Mouse (Mus musculus): ENCODE data around the gene Mylip. TPM values are rescaled to one million over a fixed set of nuclear protein-coding genes. Genes with fewer than 3 reads are reported as not detected.

Gene Mylip
- polyA plus RNA-seq, 2 experiments, result 3.3 to 8.2 TPM

DNA sequence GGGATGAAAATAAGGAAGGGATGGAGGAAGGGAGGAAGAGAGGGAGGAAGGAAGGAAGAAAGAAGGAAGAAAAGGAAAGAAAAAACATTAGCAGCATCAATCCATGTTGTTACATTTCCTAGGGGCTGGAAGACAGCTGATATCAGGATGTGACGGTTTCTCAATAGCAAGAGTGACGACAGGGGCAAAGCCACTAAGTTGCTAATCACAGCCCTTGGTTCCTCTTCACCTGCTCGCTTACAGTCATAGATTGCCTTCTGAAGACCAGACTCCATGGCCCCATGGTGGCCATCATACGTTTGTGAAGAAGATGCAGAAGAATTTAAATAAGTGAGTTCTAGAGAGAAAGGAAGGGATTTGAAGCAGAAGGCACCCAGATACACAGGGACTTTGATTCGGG is 38.1 kb upstream of the Mylip start:
- no peak for DNase-seq (ENCODE audit: low read depth in 3 of 3, low spot score in 3 of 3)
- Histone ChIP-seq H3K36me3 (replicated peaks; ENCODE audit: control insufficient read depth, insufficient read depth, low read depth) (no peaks in the 10 kb centered on the region), H3K4me1 (replicated peaks; ENCODE audit: control insufficient read depth in 2 of 2, insufficient read depth in 2 of 2, low read length in 1 of 2) (no peaks in the 10 kb centered on the region), H3K4me2 (ENCODE audit: low read depth) (no peak overlapping the region), H3K9ac (replicated peaks) (no peak overlapping the region), H3K9me3 (ENCODE audit: control insufficient read depth, low read length) (no peaks in the 10 kb centered on the region), H3K27ac (no peak overlapping the region), H3K4me3 (ENCODE audit: insufficient read depth in 1 of 2, low read depth in 2 of 2, low read length in 2 of 2) (no peak overlapping the region), H3K27me3 (ENCODE audit: control insufficient read depth, insufficient read depth, low read length) (no peaks in the 10 kb centered on the region)
- ATAC-seq (ENCODE audit: insufficient read depth), result no peak
- TF ChIP-seq CTCF (IDR thresholded peaks at IDR 0.05; ENCODE audit: low read depth) (no peak), EP300 (IDR thresholded peaks at IDR 0.05; ENCODE audit: low read depth) (no peak)
- 39% methylated on average over 5 of the region's 5 CpGs for WGBS (ENCODE audit: insufficient replicate concordance)

DNA sequence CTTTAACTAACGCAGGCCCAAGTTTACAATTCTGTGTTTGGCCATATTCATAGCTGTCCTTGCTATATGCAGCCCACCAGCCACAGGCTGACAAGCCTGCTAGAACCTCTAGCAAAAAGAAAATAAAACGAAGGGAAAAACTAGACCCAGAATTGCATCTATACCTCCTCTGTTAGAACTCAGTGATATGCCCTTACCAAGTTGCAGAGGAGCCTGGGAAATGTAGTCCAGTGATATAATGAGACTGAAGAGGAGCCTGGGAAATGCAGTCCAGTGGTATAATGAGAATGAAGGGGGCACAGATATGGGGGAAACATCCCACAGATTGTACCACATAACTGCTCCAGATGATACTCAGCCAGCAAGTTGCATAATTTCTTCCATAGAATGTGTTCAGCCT is 34.7 kb upstream of the Mylip start:
- 60% methylated on average over 2 of the region's 2 CpGs for WGBS (ENCODE audit: insufficient replicate concordance)
- H3K36me3 ChIP-seq (replicated peaks; ENCODE audit: control insufficient read depth, insufficient read depth, low read depth), result no peaks in the 10 kb centered on the region
- no peaks in the 10 kb centered on the region for H3K9me3 ChIP-seq (ENCODE audit: control insufficient read depth, low read length)
- H3K4me1 ChIP-seq (replicated peaks; ENCODE audit: control insufficient read depth in 2 of 2, insufficient read depth in 2 of 2, low read length in 1 of 2), result peaks cover 0 to 9% of the 10 kb centered on the region in 2 experiments; a peak in 3 of 4 replicates
- ATAC-seq (ENCODE audit: insufficient read depth), result no peak
- H3K27me3 ChIP-seq (ENCODE audit: control insufficient read depth, insufficient read depth, low read length), result no peaks in the 10 kb centered on the region
- no peak overlapping the region for H3K9ac ChIP-seq (replicated peaks)
- peak in 1 of 3 experiments; percentile 5 for DNase-seq (ENCODE audit: low read depth in 3 of 3, low spot score in 3 of 3)
- no peak overlapping the region for H3K4me2 ChIP-seq (ENCODE audit: low read depth)
- no peak overlapping the region for H3K4me3 ChIP-seq (ENCODE audit: insufficient read depth in 1 of 2, low read depth in 2 of 2, low read length in 2 of 2)
- H3K27ac ChIP-seq, result no peak overlapping the region
- no peak for TF ChIP-seq CTCF (IDR thresholded peaks at IDR 0.05; ENCODE audit: low read depth)
- TF ChIP-seq EP300 (IDR thresholded peaks at IDR 0.05; ENCODE audit: low read depth), result no peak

DNA sequence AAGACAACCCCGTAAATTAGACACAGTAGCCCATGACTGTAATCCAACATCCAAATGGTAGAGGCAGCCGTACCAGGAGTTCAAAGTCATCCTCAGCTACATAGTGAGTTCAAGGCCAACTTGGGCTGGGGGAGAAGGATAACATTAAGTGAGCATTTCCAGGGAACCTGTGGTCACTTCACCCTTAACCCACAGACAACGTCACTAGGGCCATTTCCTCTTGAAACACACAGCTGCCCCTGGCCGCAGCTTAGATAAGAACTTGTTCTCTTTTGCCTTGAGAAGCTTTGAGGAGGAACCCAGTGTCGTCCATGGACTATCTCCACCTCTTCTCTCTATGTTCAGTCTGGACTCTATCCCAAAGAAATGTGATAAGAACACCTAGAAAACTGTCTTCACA is 31.3 kb upstream of the Mylip start:
- no peaks in the 10 kb centered on the region for H3K36me3 ChIP-seq (replicated peaks; ENCODE audit: control insufficient read depth, insufficient read depth, low read depth)
- no peak overlapping the region for H3K4me2 ChIP-seq (ENCODE audit: low read depth)
- ATAC-seq (ENCODE audit: insufficient read depth) (no peak), DNase-seq (ENCODE audit: low read depth in 3 of 3, low spot score in 3 of 3) (no peak)
- H3K9me3 ChIP-seq (ENCODE audit: control insufficient read depth, low read length), result no peaks in the 10 kb centered on the region
- H3K27me3 ChIP-seq (ENCODE audit: control insufficient read depth, insufficient read depth, low read length), result no peaks in the 10 kb centered on the region; the same call in 1 of the 2 replicates
- H3K4me3 ChIP-seq (ENCODE audit: insufficient read depth in 1 of 2, low read depth in 2 of 2, low read length in 2 of 2), result no peak overlapping the region
- H3K9ac ChIP-seq (replicated peaks), result no peak overlapping the region
- TF ChIP-seq CTCF (IDR thresholded peaks at IDR 0.05; ENCODE audit: low read depth) (no peak), EP300 (IDR thresholded peaks at IDR 0.05; ENCODE audit: low read depth) (no peak)
- peaks cover 0 to 9% of the 10 kb centered on the region in 2 experiments; a peak in 3 of 4 replicates for H3K4me1 ChIP-seq (replicated peaks; ENCODE audit: control insufficient read depth in 2 of 2, insufficient read depth in 2 of 2, low read length in 1 of 2)
- no peak overlapping the region for H3K27ac ChIP-seq
- 33% methylated on average over 5 of the region's 5 CpGs for WGBS (ENCODE audit: insufficient replicate concordance)

DNA sequence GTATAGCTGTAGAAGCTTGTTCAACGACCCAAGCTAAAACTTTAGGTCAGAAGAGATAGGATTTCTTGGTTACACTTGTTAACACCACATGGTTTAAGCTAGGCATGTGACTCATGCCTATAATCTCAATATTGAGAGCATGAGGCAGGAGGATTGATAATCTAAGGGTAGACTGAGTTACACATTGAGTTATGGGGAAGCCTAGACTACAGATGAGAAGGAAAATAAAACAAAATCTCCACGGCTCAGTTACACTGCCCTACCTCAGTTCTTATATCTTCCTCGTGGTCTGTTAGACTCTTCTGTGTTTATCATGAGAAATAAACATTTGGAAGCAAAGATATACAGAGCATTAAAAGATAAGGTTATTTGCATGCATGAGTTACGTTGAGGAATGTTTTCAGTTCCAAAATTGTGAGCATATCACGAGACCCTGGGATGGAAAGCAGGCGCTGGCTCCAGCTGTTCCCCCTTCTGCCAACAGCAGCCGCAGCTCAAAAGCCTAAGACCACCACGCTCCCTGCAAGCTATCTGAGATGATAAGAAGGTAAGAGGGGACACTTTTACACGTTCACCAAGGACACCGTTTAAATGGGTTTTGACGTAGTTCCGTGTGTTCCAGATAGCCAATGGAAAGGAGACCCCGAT is 30.7 kb upstream of the Mylip start:
- ATAC-seq (ENCODE audit: insufficient read depth), result no peak
- Histone ChIP-seq H3K9ac (replicated peaks) (no peak overlapping the region), H3K27me3 (ENCODE audit: control insufficient read depth, insufficient read depth, low read length) (no peaks in the 10 kb centered on the region; the same call in none of the 2 replicates), H3K4me1 (replicated peaks; ENCODE audit: control insufficient read depth in 2 of 2, insufficient read depth in 2 of 2, low read length in 1 of 2) (peaks cover 0 to 9% of the 10 kb centered on the region in 2 experiments; a peak in 3 of 4 replicates), H3K36me3 (replicated peaks; ENCODE audit: control insufficient read depth, insufficient read depth, low read depth) (no peaks in the 10 kb centered on the region), H3K27ac (no peak overlapping the region), H3K4me2 (ENCODE audit: low read depth) (no peak overlapping the region), H3K9me3 (ENCODE audit: control insufficient read depth, low read length) (no peaks in the 10 kb centered on the region), H3K4me3 (ENCODE audit: insufficient read depth in 1 of 2, low read depth in 2 of 2, low read length in 2 of 2) (no peak overlapping the region)
- 37% methylated on average over 13 of the region's 13 CpGs for WGBS (ENCODE audit: insufficient replicate concordance)
- DNase-seq (ENCODE audit: low read depth in 3 of 3, low spot score in 3 of 3), result no peak
- TF ChIP-seq EP300 (IDR thresholded peaks at IDR 0.05; ENCODE audit: low read depth) (no peak), CTCF (IDR thresholded peaks at IDR 0.05; ENCODE audit: low read depth) (no peak)

DNA sequence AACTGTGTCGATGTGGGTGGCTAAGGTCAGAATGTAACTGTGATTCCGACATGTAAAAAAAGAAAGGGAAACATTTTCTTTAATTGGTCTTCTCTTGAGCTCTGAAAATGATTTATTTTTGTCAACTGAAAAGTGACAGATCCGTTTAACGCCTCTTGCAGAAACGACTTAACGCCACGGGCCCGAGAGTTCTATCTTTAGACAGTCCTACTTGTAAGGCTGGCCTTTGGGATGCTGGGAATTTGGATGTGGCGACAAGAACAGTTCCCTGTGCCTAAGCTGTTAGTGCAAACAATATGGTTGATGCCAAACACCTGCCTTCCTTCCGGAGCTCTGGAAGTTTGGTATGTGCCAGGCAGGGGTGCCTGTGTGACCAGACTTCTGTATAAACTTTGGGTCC is 23.8 kb upstream of the Mylip start:
- H3K4me1 ChIP-seq (replicated peaks; ENCODE audit: control insufficient read depth in 2 of 2, insufficient read depth in 2 of 2, low read length in 1 of 2), result no peaks in the 10 kb centered on the region
- TF ChIP-seq CTCF (IDR thresholded peaks at IDR 0.05; ENCODE audit: low read depth) (no peak), EP300 (IDR thresholded peaks at IDR 0.05; ENCODE audit: low read depth) (no peak)
- H3K36me3 ChIP-seq (replicated peaks; ENCODE audit: control insufficient read depth, insufficient read depth, low read depth), result no peaks in the 10 kb centered on the region
- ATAC-seq (ENCODE audit: insufficient read depth) (no peak), DNase-seq (ENCODE audit: low read depth in 3 of 3, low spot score in 3 of 3) (no peak)
- H3K4me3 ChIP-seq (ENCODE audit: insufficient read depth in 1 of 2, low read depth in 2 of 2, low read length in 2 of 2), result no peak overlapping the region
- H3K9ac ChIP-seq (replicated peaks), result no peak overlapping the region
- WGBS (ENCODE audit: insufficient replicate concordance), result 74% methylated on average over 10 of the region's 10 CpGs
- H3K27me3 ChIP-seq (ENCODE audit: control insufficient read depth, insufficient read depth, low read length), result no peaks in the 10 kb centered on the region; the same call in none of the 2 replicates
- H3K27ac ChIP-seq, result no peak overlapping the region
- no peak overlapping the region for H3K4me2 ChIP-seq (ENCODE audit: low read depth)
- no peaks in the 10 kb centered on the region for H3K9me3 ChIP-seq (ENCODE audit: control insufficient read depth, low read length)

All from liver, embryonic 14.5 days (tissue).